Mouse (Mus musculus) liver, adult 2 months (tissue): ENCODE results near the gene Tspo2. TPM values are rescaled to one million over a fixed set of nuclear protein-coding genes. Genes with fewer than 3 reads are reported as not detected.

Experiments
- DNase-seq: peaks from one replicate; pipeline ENCODE4 v3.0.0-alpha.2; 2011; ENCODE audit warnings: low read depth, low spot score; ENCODE audit errors: extremely low read depth
- H3K27ac ChIP-seq: fragments of 200-500 bp; replicated peaks from 2 replicates; pipeline ENCODE4 v1.5.1; 2012; ENCODE audit warnings: low read depth, mild to moderate bottlenecking, control low read depth, inconsistent platforms, low read length; ENCODE audit not compliant: insufficient read depth
- H3K27me3 ChIP-seq: fragments of 200-500 bp; 2 replicates; pipeline ENCODE4 v1.6.1; 2012; ENCODE audit warnings: mild to moderate bottlenecking, moderate library complexity, low read length, inconsistent platforms; ENCODE audit not compliant: control insufficient read depth, insufficient read depth
- H3K36me3 ChIP-seq: fragments of 200-500 bp; 2 replicates; pipeline ENCODE4 v1.6.1; 2012; ENCODE audit warnings: low read length, inconsistent platforms; ENCODE audit not compliant: control insufficient read depth, insufficient read depth
- H3K4me1 ChIP-seq: fragments of 200-500 bp; 2 replicates; pipeline ENCODE4 v1.6.1; 2011; ENCODE audit warnings: low read length; ENCODE audit not compliant: control insufficient read depth, insufficient read depth
- H3K4me3 ChIP-seq: fragments of 200-500 bp; 2 replicates; pipeline ENCODE4 v1.5.1; 2011; ENCODE audit warnings: low read depth, mild to moderate bottlenecking, control low read depth, low read length, moderate library complexity; ENCODE audit not compliant: insufficient read depth
- H3K79me2 ChIP-seq: fragments of 200-500 bp; 2 replicates; pipeline ENCODE4 v1.6.1; 2012; ENCODE audit warnings: inconsistent platforms, mild to moderate bottlenecking, low read length, moderate library complexity; ENCODE audit not compliant: control insufficient read depth, insufficient read depth
- H3K9ac ChIP-seq: fragments of 200-500 bp; 2 replicates; pipeline ENCODE4 v1.6.1; 2012; ENCODE audit warnings: low read depth, mild to moderate bottlenecking, control low read depth, inconsistent platforms, low read length
- CTCF ChIP-seq: fragments of 200-500 bp; IDR thresholded peaks from 2 replicates; pipeline ENCODE4 v1.5.1; 2011; ENCODE audit warnings: low read depth, low read length, control low read depth
- POLR2A ChIP-seq: fragments of 200-500 bp; IDR thresholded peaks from 2 replicates; pipeline ENCODE4 v1.6.1; 2011; ENCODE audit warnings: low read length, control low read depth; ENCODE audit not compliant: insufficient read depth; ENCODE audit errors: extremely low read depth
- WGBS: fragments of 180-500 bp; shearing (Covaris S2); methylation state at CpG from one replicate; pipeline ENCODE4 v1.1.7; 2018; 5-methylcytosine and 5-hydroxymethylcytosine counted together
- polyA plus RNA-seq: library from polyadenylated mRNA; depleted of rRNA; stranded (reverse); fragments of >200 nt; gene quantifications from 2 replicates; pipeline ENCODE4 v1.2.3, GENCODE M21; 2012
- total RNA-seq: library from RNA; depleted of rRNA; stranded (reverse); fragments of >200 nt; gene quantifications from 2 replicates; pipeline ENCODE4 v1.2.3, GENCODE M21; 2014

Gene Tspo2
- total and polyA plus RNA-seq, 2 experiments: not detected

DNA sequence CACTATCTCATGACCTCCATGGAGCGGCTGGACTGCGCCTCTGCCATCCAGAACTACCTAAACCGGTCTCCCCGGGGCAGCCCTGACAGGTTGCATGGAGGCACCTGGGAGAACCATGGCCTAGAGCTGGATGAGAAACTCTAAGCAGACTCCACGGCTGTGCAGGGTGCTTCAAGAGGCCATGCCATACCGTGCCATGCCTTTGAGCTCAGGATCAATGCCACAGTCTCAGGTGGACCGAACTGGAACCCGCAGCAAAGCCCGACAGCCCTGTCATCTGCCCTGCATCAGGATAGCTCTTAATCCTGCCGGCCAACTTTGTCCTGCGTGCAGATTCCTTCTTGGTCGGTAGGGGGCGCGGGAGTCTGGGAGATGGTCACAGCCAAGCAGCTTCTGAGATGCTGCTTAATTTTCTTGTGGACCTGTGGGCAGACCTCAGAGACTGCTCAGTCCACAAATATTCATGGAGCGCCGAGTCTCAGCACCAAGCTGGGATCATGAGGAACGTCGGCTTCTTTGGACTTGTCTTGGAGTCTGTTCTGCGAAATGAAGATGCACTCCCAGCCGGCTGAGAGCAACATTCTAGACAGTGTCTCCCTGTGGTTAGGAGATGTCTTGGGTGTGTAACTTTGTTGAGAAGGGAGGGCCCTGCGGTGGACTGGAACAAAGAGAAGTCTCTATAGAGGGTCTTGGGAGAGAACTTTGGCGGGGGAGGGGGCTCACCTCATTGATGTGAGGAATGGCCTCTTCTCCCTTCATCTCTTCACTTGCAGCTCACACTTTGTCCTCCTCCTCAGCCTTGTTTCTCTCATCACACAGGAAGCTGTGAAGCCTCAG lies 16.3 kb upstream of the Tspo2 start:
- peak; percentile 43 for DNase-seq
- Histone ChIP-seq H3K9ac (no peak overlapping the region), H3K4me1 (no peaks in the 10 kb centered on the region), H3K4me3 (no peak overlapping the region), H3K27me3 (no peaks in the 10 kb centered on the region), H3K36me3 (no peaks in the 10 kb centered on the region), H3K27ac (no peak overlapping the region), H3K79me2 (no peaks in the 10 kb centered on the region)
- 10% methylated on average over 22 of the region's 22 CpGs for WGBS
- TF ChIP-seq CTCF (peak; percentile 94), POLR2A (no peak)

DNA sequence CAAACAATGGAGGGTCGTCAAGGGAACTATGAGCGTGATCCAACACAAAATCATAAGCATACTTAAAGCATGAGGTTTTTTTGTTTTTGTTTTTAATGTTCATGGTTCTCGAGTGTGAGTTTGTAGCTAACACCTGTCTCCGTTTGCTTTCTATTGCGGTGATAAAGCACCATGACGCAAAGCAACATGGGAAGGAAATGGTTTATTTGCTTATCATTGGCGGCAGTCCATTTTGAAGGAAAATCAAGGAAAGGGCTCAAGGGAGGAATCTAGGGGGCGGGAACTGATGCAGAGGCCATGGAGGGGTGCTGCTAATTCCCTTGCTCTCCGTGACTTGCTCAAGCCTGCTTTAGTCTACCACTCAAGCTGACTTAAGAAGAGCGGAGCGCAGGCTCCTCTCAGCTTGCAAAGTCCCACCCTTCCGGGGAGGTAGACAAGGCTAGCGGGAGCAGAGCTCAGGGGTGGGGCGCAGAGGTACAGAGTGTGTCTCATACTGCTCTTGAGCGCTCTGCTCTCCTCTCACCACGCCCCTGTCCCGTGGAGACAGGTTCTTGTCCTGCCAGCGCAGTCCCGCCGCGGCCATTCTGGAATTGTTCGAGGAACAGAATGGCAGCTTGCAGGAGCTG lies 15.6 kb upstream of the Tspo2 start:
- Histone ChIP-seq H3K27ac (no peak overlapping the region), H3K4me1 (no peaks in the 10 kb centered on the region), H3K27me3 (no peaks in the 10 kb centered on the region), H3K4me3 (no peak overlapping the region), H3K9ac (no peak overlapping the region), H3K79me2 (no peaks in the 10 kb centered on the region), H3K36me3 (no peaks in the 10 kb centered on the region)
- DNase-seq: no peak
- TF ChIP-seq POLR2A: no peak
- TF ChIP-seq CTCF: no peak
- WGBS: 18% methylated on average over 22 of the region's 22 CpGs

DNA sequence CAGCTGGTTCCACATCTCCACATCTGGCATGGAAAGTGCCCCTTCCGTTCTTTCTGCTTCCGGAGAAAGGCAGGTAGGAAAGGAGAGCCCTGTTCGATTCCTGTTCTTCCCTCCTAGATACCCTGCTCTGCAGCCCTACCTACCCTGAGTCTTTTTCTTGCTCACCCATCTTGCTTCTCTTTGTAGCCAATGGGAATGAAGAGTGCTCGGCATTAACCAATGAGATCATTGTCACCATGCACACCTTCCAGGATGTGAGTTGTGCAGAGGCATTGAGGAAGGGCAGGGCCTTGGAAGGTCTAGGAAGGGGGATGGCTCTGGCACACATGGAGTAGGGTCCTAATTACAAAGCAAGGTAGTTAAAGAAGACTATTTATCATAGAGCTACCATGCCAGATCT lies 12.1 kb upstream of the Tspo2 start:
- no peak for TF ChIP-seq CTCF
- no peak for TF ChIP-seq POLR2A

DNA sequence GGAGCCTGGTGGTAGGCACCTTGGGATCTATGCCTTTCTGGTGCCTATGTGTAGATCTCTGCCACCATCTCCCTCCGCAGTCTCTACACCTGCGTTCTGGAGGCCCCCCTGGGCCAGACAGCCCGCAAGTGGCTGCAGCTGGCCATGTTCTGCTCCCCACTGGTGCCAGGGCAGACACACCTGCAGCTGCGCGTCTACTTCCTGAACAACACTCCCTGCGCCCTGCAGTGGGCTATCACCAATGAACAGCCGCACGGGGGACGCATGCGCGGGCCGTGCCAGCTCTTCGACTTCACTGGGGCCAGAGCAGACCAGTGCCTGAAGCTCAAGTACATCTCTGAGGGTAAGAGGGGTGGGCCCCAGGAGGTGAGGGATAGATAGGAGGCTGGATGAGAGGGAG lies 10.8 kb upstream of the Tspo2 start:
- Histone ChIP-seq H3K36me3 (no peaks in the 10 kb centered on the region), H3K27ac (no peak overlapping the region), H3K27me3 (no peaks in the 10 kb centered on the region), H3K4me3 (no peak overlapping the region), H3K79me2 (no peaks in the 10 kb centered on the region), H3K9ac (no peak overlapping the region), H3K4me1 (no peaks in the 10 kb centered on the region)
- 98% methylated on average over 13 of the region's 13 CpGs for WGBS
- TF ChIP-seq POLR2A: no peak
- no peak for TF ChIP-seq CTCF
- DNase-seq: no peak

More for the DNA sequence above, 12.1 kb upstream of the Tspo2 start:
- Histone ChIP-seq H3K79me2 (no peaks in the 10 kb centered on the region), H3K9ac (no peak overlapping the region), H3K36me3 (no peaks in the 10 kb centered on the region), H3K4me1 (no peaks in the 10 kb centered on the region), H3K27ac (no peak overlapping the region), H3K4me3 (no peak overlapping the region), H3K27me3 (no peaks in the 10 kb centered on the region)
- DNase-seq: no peak
- 84% methylated on average over 4 of the region's 4 CpGs for WGBS

DNA sequence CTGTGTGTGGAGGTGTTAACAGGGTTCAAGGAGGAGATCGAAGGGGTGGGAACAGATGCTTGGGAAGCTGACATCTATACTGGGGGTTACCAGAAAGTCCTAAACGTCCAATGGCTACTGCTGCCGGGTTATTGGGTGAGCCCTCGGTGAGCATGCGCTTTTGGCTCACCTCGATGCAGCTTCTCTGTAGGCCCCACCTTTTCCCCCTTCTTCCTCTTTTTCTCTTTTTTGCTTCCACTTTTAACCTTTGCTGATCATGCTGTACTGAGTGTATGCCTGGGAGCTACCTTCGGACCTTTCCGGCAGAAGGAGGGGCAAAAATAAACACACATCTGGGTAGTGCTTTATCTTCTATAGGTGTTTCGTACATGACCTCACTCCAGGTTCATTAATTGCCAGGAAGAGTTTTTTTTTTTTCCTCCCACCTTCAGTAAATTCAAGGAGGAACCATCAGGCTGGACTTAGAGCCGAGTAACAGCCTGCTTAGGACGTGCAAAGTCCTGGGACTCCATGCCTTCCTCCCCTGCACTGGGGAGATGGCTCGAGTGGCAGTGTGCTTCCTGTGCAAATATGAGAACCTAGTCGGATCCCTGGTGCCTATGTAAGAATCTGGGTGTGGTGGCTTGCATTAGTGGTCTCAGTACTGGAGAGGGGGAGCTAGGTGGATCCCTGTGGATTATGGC lies 6.8 kb upstream of the Tspo2 start:
- Histone ChIP-seq H3K79me2 (no peaks in the 10 kb centered on the region), H3K36me3 (no peaks in the 10 kb centered on the region), H3K27ac (no peak overlapping the region), H3K4me1 (no peaks in the 10 kb centered on the region), H3K4me3 (no peak overlapping the region), H3K27me3 (no peaks in the 10 kb centered on the region), H3K9ac (no peak overlapping the region)
- TF ChIP-seq CTCF (no peak), POLR2A (no peak)
- DNase-seq: no peak
- WGBS: 48% methylated on average over 13 of the region's 13 CpGs
